Mouse (Mus musculus) limb, embryonic 12.5 days (tissue): ENCODE data around the gene Arid5b. TPM values are rescaled to one million over a fixed set of nuclear protein-coding genes. Genes with fewer than 3 reads are reported as not detected.

Experiments
- ATAC-seq: fragments of 200-750 bp; cut with Nextera tagmentation; 2 replicates; pipeline ENCODE4 v1.8.0; 2017; ENCODE audit warnings: low read depth, moderate TSS enrichment; ENCODE audit not compliant: insufficient number of reproducible peaks, insufficient read depth, low FRiP score, low TSS enrichment
- H3K27ac ChIP-seq: fragments of 300-500 bp; sonication (generic); 2 replicates; pipeline ENCODE4 v1.5.1; 2016; ENCODE audit warnings: mild to moderate bottlenecking, moderate library complexity
- H3K27me3 ChIP-seq: fragments of 300-500 bp; sonication (generic); 2 replicates; pipeline ENCODE4 v1.6.1; 2016; ENCODE audit warnings: mild to moderate bottlenecking, moderate library complexity
- H3K36me3 ChIP-seq: fragments of 300-500 bp; sonication (generic); 2 replicates; pipeline ENCODE4 v1.6.1; 2016; ENCODE audit warnings: mild to moderate bottlenecking, moderate library complexity
- H3K4me1 ChIP-seq: fragments of 300-500 bp; sonication (generic); replicated peaks from 2 replicates; pipeline ENCODE4 v1.6.1; 2016
- H3K4me2 ChIP-seq: fragments of 300-500 bp; sonication (generic); 2 replicates; pipeline ENCODE4 v1.6.1; 2016; ENCODE audit warnings: mild to moderate bottlenecking, moderate library complexity
- H3K4me3 ChIP-seq: fragments of 300-500 bp; sonication (generic); replicated peaks from 2 replicates; pipeline ENCODE4 v1.5.1; 2016; ENCODE audit warnings: mild to moderate bottlenecking
- H3K9ac ChIP-seq: fragments of 300-500 bp; sonication (generic); replicated peaks from 2 replicates; pipeline ENCODE4 v1.6.1; 2016; ENCODE audit warnings: mild to moderate bottlenecking, moderate library complexity
- H3K9me3 ChIP-seq: fragments of 300-500 bp; sonication (generic); 2 replicates; pipeline ENCODE4 v1.6.1; 2016; ENCODE audit warnings: mild to moderate bottlenecking, moderate library complexity
- WGBS: fragments of 180-500 bp; shearing (Covaris S2); methylation state at CpG from one replicate; pipeline ENCODE4 v1.1.7; 2016; 5-methylcytosine and 5-hydroxymethylcytosine counted together
- polyA plus RNA-seq: library from polyadenylated mRNA; unstranded; fragments of >200 nt; fragmentation: Nextera tagmentation; extraction: Ambion mirVana; gene quantifications from 2 replicates; pipeline ENCODE4 v1.2.1, GENCODE M21; 2016

Arid5b gene
- polyA plus RNA-seq, 1 experiment from 2014 or later = 48.0 TPM

DNA sequence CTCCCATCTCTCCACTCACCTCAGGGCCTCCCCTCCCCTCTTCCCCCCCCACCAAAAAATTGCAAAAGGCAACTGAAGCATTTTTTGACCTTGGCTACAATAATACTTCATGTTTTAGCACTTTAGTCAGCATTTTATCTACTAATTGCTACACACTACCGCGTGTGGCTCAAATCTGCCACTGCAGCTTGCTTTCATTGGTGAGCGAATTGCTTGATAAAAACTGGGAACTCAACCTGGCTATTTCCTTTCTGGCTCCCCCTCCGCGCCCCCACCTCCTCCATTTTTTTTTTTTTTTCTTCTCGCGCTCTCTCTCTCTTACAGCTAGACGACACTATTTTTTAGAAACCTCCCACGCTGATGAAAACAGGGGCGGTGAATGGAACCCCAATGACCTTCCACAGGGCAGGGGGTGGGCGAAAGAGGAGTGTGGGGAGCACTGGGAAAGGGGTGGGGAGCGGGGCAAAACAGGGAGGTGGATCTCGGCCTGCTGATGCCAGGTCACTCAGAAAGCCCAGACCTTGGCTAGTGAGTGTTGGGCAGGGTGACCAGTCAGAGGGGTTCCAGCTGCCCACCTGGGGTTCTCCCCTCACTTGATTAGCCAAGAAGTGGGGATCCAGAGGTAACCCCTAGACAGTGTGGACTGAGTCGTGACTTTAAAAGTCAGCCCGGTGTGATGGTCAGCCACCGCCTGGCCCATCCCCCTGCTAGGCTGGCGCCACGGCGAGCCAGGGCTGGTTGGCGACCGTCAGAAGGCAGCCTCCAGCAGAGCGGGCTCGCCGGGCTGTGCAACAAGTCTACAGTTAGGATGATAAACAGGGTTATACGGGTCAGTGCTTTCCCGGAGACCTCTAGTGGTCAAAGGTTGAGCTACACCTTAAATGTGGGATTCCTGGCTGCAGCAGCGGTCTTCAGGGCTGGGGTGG lies 4.2 kb upstream of the Arid5b start:
- ATAC-seq = peak; percentile 76

DNA sequence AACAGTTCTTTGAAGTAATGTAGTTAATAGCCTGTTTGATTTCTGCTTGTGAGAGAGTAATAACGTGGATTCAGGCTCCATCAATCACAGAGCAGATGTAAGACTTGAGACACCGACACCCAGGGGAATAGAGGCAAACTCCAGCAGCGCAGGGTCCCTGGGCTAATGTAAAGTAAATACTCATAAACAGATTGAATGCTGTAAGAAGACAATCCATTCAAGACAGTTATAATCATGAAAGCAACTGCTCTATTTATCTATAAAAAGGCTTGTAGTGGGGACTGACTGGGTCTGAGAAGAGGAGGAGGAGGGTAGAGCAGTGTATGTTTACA lies 3.2 kb upstream of the Arid5b start:
- Histone ChIP-seq H3K4me3 (no peak overlapping the region), H3K36me3 (no peaks in the 10 kb centered on the region), H3K4me1 (peaks cover 28% of the 10 kb centered on the region), H3K9ac (no peak overlapping the region), H3K4me2 (peak overlapping the region; percentile 87), H3K27me3 (peaks cover 2% of the 10 kb centered on the region; the same call in 1 of the 2 replicates), H3K9me3 (no peaks in the 10 kb centered on the region), H3K27ac (no peak overlapping the region)
- WGBS = 6% methylated on average over 3 of the region's 3 CpGs
- no peak for ATAC-seq

More for the DNA sequence above, 4.2 kb upstream of the Arid5b start:
- Histone ChIP-seq H3K4me2 (peak overlapping the region; percentile 87), H3K4me1 (peaks cover 28% of the 10 kb centered on the region), H3K36me3 (no peaks in the 10 kb centered on the region), H3K9me3 (no peaks in the 10 kb centered on the region), H3K27me3 (peaks cover 2% of the 10 kb centered on the region; the same call in 1 of the 2 replicates), H3K9ac (peak overlapping the region; percentile 56), H3K4me3 (peak overlapping the region; percentile 43), H3K27ac (peak overlapping the region; percentile 78)
- 1% methylated on average over 27 of the region's 27 CpGs for WGBS

DNA sequence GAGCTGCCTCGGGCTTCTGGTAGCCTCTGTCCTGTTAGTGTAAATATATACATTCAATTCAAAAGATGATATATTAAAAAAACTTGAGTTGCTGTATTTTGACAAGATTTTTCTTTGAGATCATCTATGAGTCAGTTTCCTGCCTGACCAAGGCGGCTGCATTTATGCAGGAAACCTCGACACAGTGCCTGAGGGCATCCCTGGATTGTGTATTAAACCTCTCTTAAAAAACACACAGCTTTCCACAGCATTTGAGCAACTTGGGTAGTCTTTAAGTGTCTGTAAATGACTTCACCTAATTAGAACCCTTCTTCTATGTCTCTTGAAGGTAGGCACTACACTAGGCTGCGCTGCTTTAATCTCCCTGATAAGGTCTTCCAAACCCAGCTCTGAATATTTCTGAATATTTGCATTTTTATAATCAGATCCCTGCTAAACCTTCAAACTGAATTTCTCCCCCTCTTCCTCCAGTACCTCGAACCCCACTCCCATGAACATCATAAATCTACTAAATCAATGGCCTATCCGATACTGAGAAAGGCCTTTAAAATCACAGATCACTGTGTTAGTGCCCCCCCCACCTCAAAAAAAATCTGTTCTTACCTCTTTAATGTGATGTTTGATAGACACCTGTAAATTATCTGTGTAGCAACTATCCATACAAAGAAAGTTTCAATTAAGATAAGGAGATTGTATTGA lies 2.7 kb upstream of the Arid5b start:
- WGBS = 16% methylated on average over 6 of the region's 6 CpGs
- Histone ChIP-seq H3K36me3 (no peaks in the 10 kb centered on the region), H3K4me1 (peaks cover 28% of the 10 kb centered on the region), H3K4me2 (peak overlapping the region; percentile 87; the same call in 1 of the 2 replicates), H3K9ac (no peak overlapping the region), H3K4me3 (no peak overlapping the region), H3K27ac (no peak overlapping the region), H3K9me3 (no peaks in the 10 kb centered on the region), H3K27me3 (peaks cover 2% of the 10 kb centered on the region; the same call in 1 of the 2 replicates)
- ATAC-seq = no peak

DNA sequence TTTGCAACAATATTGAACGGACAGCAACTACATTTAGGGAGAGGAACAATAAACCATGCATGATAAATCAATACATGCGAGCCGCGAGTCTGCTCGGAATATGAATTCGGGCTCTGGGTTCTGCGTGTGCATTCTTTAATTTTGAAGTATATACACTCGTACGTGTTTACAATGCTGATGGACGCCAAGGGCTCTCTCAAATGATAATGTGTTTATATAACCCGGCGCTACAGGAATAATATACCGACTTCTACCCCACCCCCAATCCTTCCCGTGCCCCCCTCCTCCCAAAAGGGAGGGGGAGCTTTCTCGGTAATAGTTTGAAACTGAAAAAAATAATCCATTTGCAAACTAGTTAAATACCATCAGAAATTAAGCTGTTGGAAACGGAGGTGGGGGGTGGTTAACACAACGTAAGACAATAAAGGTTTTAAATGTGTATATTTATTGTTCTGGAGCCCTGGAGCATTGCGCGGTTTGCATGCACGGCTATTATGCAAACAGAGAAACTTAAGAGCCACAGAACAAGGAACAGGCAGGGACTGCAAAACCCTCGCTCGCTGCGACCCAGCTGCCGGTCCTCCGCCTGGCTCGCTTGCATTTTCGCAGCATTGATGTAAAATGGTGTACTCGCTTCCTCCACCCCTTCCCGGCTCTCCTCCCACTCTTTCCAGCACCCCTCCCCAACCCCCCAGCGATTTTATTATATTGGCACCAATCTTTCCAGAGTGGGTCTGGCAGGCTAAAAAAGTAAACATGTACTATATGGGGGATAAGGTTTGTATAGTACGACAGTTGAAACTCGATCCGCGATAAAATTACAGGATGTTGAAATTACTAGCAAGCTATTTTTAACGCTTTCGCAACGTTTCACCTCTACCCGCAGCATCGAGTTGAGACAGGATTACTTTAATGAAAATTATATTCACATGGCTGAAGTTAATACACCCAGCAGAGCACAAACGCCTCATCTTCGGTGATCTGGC lies 1.3 kb upstream of the Arid5b start:
- Histone ChIP-seq H3K27ac (peak overlapping the region; percentile 51), H3K9ac (peak overlapping the region; percentile 4), H3K9me3 (no peaks in the 10 kb centered on the region), H3K36me3 (no peaks in the 10 kb centered on the region), H3K4me1 (peaks cover 39% of the 10 kb centered on the region), H3K4me2 (peak overlapping the region; percentile 85), H3K4me3 (peak overlapping the region; percentile 70), H3K27me3 (peaks cover 2% of the 10 kb centered on the region; the same call in 1 of the 2 replicates)
- under 1% methylated on average over 41 of the region's 41 CpGs for WGBS
- no peak for ATAC-seq

DNA sequence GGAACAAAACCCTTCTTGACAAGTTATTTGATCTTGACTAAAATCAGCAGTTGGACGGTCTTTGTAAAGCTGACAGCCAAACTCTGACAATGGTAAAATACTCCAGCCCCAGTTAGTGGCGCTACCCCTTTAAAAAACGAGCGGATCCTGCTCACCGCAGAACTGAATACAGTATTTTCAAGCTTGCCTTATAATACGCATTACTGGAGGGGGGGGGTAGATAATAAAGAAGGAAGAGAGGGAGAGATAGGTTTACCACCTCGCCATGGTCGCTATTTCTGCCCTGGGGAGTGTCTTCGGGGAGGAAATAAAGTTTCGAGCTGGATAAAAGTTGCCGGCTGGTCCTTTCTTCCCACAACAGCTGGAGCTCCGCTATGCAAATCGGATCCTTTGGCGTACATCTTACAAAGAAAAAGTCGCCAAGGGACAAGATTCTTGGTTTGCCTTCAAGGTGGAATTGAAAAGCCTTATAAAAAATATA lies 829 bp downstream of the Arid5b start:
- ATAC-seq = no peak
- Histone ChIP-seq H3K27me3 (no peaks in the 10 kb centered on the region), H3K4me2 (peak overlapping the region; percentile 85), H3K36me3 (peaks cover 18% of the 10 kb centered on the region), H3K27ac (peak overlapping the region; percentile 97), H3K9me3 (no peaks in the 10 kb centered on the region), H3K9ac (peak overlapping the region; percentile 82), H3K4me1 (peaks cover 39% of the 10 kb centered on the region), H3K4me3 (peak overlapping the region; percentile 70)
- under 1% methylated on average over 15 of the region's 15 CpGs for WGBS

DNA sequence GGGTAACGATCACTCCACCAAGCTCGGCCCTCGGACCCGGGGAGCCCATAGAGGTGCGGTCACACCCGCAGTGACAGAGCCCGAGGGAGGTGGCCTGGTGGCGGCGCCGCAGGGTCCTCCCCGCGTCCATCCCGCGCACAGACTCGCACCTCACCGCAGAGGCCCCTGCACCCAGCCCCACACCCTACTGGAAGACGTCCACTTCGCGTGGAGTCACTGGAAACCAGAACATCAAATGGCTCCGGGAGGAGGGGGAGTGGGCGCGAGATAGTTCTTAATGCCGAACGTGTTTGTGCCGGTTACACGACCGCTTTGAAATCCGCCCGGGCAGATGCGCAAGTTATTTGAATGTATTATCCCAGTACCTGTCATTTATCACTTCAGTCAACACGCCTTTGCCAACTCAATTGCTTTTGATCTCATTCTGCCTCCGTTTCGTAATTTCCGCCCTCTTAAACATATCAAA lies 1.5 kb downstream of the Arid5b start:
- peak overlapping the region; percentile 70 for H3K4me3 ChIP-seq
- peak overlapping the region; percentile 97 for H3K27ac ChIP-seq
- H3K27me3 ChIP-seq = no peaks in the 10 kb centered on the region
- H3K9me3 ChIP-seq = no peaks in the 10 kb centered on the region
- H3K4me2 ChIP-seq = peak overlapping the region; percentile 85
- under 1% methylated on average over 33 of the region's 34 CpGs for WGBS
- peak overlapping the region; percentile 82 for H3K9ac ChIP-seq
- ATAC-seq = peak; percentile 44
- peaks cover 18% of the 10 kb centered on the region for H3K36me3 ChIP-seq
- peaks cover 34% of the 10 kb centered on the region for H3K4me1 ChIP-seq

DNA sequence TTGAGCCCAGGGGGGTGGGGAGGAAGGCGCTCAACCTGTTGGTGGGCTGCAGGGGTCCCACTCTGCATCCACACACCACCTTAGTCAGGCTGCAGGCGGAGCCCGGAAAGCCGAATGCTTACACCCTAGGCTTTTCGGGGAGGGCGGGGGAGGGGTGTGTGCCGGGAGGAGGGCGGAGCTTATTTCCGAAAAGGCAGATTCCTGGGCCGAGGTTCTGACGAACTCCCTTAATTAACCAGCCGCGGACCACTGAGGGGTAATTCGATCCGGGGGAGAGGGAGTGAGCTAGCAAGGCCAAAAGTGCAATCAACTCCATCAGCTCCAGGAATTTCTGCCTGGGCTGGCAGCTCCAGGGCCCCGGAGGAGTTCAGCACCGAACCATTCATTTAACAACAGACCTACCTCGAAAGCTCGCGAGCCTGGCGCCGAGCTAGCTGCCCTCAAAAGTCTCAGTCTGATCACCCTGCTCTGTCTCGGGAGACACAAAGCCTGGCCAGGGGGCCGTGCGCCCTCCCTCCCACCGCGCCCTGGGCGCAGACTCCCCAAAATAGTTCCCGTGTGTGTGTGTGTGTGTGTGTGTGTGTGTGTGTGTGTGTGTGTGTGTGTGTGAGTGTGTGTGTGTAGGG lies 2.1 kb downstream of the Arid5b start:
- Histone ChIP-seq H3K27ac (peak overlapping the region; percentile 97), H3K9me3 (no peaks in the 10 kb centered on the region), H3K4me3 (peak overlapping the region; percentile 70), H3K9ac (peak overlapping the region; percentile 82), H3K4me1 (peaks cover 28% of the 10 kb centered on the region), H3K36me3 (peaks cover 18% of the 10 kb centered on the region), H3K27me3 (no peaks in the 10 kb centered on the region), H3K4me2 (peak overlapping the region; percentile 85)
- under 1% methylated on average over 29 of the region's 29 CpGs for WGBS
- peak; percentile 64 for ATAC-seq

DNA sequence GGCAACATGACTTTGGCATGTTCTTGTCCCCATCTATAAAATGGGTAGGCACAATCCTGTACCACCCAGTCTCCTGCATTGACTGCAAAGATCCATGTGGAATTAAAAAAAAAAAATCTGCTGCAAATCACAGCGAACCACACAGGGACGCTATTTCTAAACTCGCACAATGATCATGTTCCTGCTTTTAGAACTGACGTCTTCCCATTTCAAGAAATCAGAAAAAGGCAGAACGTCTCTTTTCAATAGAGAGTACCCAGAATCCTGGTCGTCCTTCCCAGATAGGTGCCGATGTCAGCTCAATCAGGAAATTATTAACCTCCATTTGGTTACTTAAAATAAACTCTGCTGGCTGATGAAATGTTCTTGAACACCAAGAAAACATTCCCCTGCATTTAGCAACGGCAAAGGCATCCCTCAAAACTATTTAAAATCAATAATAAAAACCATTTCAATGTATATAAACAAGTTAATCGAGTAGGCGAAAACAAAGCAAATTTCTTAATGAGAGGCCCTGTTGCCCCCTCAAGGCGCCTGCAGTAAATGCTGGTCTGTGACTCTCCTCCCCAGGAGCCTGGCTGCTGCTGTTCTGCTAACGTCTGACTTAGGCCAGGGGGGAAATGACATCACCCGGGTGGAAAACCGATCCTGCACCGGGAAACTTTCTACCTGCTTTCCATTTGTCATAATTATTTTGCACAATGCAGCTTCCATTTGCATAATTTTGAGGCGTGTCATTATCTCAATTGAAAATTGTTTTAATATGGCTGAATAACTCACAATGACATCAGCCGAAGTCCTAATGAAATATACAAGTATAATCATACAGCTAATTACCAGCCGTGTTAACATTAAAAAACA lies 3.4 kb downstream of the Arid5b start:
- WGBS = 23% methylated on average over 18 of the region's 18 CpGs
- Histone ChIP-seq H3K27me3 (no peaks in the 10 kb centered on the region), H3K4me2 (peak overlapping the region; percentile 85), H3K9me3 (no peaks in the 10 kb centered on the region), H3K4me1 (peaks cover 17% of the 10 kb centered on the region), H3K36me3 (peaks cover 29% of the 10 kb centered on the region), H3K4me3 (peak overlapping the region; percentile 70), H3K9ac (no peak overlapping the region), H3K27ac (no peak overlapping the region; the same call in none of the 2 replicates)
- no peak for ATAC-seq

DNA sequence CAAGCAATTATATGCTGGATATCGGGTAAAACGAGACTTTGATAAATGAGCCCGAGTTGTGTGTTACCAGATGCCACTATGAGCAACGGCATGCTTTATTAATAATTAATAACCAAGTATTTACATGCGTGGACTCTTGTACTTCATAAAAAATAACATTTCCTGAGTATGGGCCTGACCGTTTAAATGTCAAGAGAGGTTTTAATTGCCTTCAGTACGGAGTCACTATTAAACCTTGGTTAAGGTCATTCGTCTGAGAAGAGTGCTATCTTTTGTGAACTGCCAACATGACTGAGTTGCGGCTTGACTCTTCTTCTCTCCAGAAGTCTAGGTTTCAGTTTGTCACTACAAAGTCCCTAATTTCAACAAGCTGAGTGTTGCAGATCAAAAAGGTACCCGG lies 8.8 kb downstream of the Arid5b start:
- no peak overlapping the region for H3K4me3 ChIP-seq
- no peak overlapping the region for H3K4me2 ChIP-seq
- H3K9me3 ChIP-seq = no peaks in the 10 kb centered on the region
- peaks cover 44% of the 10 kb centered on the region for H3K36me3 ChIP-seq
- peaks cover 9% of the 10 kb centered on the region; the same call in 1 of the 2 replicates for H3K4me1 ChIP-seq
- no peak for ATAC-seq
- 86% methylated on average over 10 of the region's 10 CpGs for WGBS
- H3K27me3 ChIP-seq = no peaks in the 10 kb centered on the region
- H3K27ac ChIP-seq = no peak overlapping the region
- H3K9ac ChIP-seq = no peak overlapping the region
